Mouse (Mus musculus): ENCODE results near the gene Cyp21a1. TPM values are rescaled to one million over a fixed set of nuclear protein-coding genes. Genes with fewer than 3 reads are reported as not detected.
A peak's percentile ranks its signal among the peaks of the same experiment; 100 is the strongest.
"Not testable (repeated sequence)": the region's sequence is repeated elsewhere in the genome, so short reads cannot be mapped to it uniquely, and the experiment has no call there.

Cyp21a1 gene
- polyA plus RNA-seq, 2 experiments, result not detected

- under 1% methylated on average over 40 of the region's 40 CpGs for WGBS (ENCODE audit: insufficient replicate concordance)
- Histone ChIP-seq H3K4me1 (replicated peaks; ENCODE audit: control insufficient read depth in 2 of 2, insufficient read depth in 2 of 2, low read length in 1 of 2) (peaks cover 11 to 16% of the 10 kb centered on the region in 2 experiments), H3K9ac (replicated peaks) (peak within 1 kb of the TSS; percentile 90), H3K4me3 (ENCODE audit: insufficient read depth in 1 of 2, low read depth in 2 of 2, low read length in 2 of 2) (peak within 1 kb of the TSS; percentile 70 to 75), H3K27me3 (ENCODE audit: control insufficient read depth, insufficient read depth, low read length) (no peaks in the 10 kb centered on the region), H3K9me3 (ENCODE audit: control insufficient read depth, low read length) (no peaks in the 10 kb centered on the region), H3K27ac (peak within 1 kb of the TSS; percentile 81), H3K36me3 (replicated peaks; ENCODE audit: control insufficient read depth, insufficient read depth, low read depth) (peaks cover 19% of the 10 kb centered on the region), H3K4me2 (ENCODE audit: low read depth) (peak within 1 kb of the TSS; percentile 99)
- ATAC-seq (ENCODE audit: insufficient read depth) (peak; percentile 93), DNase-seq (ENCODE audit: low read depth in 3 of 3, low spot score in 3 of 3) (peak; percentile 91 to 92 (median 91))
- TF ChIP-seq EP300 (IDR thresholded peaks at IDR 0.05; ENCODE audit: low read depth) (no peak), CTCF (IDR thresholded peaks at IDR 0.05; ENCODE audit: low read depth) (no peak)
These were observed 32.5 kb upstream of the Cyp21a1 start, which contains the start of the genes Stk19 and Dxo for GRCm38 (mm10) chr17:34836856-34837221. Gene Stk19, minus strand, starts transcription at chr17:34836945. Gene Dxo, plus strand, starts transcription at chr17:34837019.

GRCm38 (mm10) chr17:34836155-34836855 is 31.9 kb upstream of the Cyp21a1 start:
- Histone ChIP-seq H3K9me3 (ENCODE audit: control insufficient read depth, low read length) (no peaks in the 10 kb centered on the region), H3K4me2 (ENCODE audit: low read depth) (peak overlapping the region; percentile 99), H3K27me3 (ENCODE audit: control insufficient read depth, insufficient read depth, low read length) (no peaks in the 10 kb centered on the region), H3K4me1 (replicated peaks; ENCODE audit: control insufficient read depth in 2 of 2, insufficient read depth in 2 of 2, low read length in 1 of 2) (peaks cover 11 to 13% of the 10 kb centered on the region in 2 experiments), H3K4me3 (ENCODE audit: insufficient read depth in 1 of 2, low read depth in 2 of 2, low read length in 2 of 2) (peak overlapping the region; percentile 70 to 75), H3K36me3 (replicated peaks; ENCODE audit: control insufficient read depth, insufficient read depth, low read depth) (peaks cover 19% of the 10 kb centered on the region), H3K27ac (peak overlapping the region; percentile 58), H3K9ac (replicated peaks) (peak overlapping the region; percentile 70)
- TF ChIP-seq EP300 (IDR thresholded peaks at IDR 0.05; ENCODE audit: low read depth) (no peak), CTCF (IDR thresholded peaks at IDR 0.05; ENCODE audit: low read depth) (no peak)
- DNase-seq (ENCODE audit: low read depth in 3 of 3, low spot score in 3 of 3) (peak in 1 of 3 experiments; percentile 68), ATAC-seq (ENCODE audit: insufficient read depth) (peak; percentile 82)
- WGBS (ENCODE audit: insufficient replicate concordance), result 5% methylated on average over 48 of the region's 48 CpGs

GRCm38 (mm10) chr17:34830776-34831175 is 26.4 kb upstream of the Cyp21a1 start:
- ATAC-seq (ENCODE audit: insufficient read depth); DNase-seq (ENCODE audit: low read depth in 3 of 3, low spot score in 3 of 3): not testable (repeated sequence)

GRCm38 (mm10) chr17:34814818-34815370 is 10.5 kb upstream of the Cyp21a1 start:
- no peaks in the 10 kb centered on the region for H3K36me3 ChIP-seq (replicated peaks; ENCODE audit: control insufficient read depth, insufficient read depth, low read depth)
- H3K27me3 ChIP-seq (ENCODE audit: control insufficient read depth, insufficient read depth, low read length), result no peaks in the 10 kb centered on the region
- H3K27ac ChIP-seq, result no peak overlapping the region
- H3K4me2 ChIP-seq (ENCODE audit: low read depth), result no peak overlapping the region
- ATAC-seq (ENCODE audit: insufficient read depth), result no peak
- DNase-seq (ENCODE audit: low read depth in 3 of 3, low spot score in 3 of 3), result no peak
- TF ChIP-seq CTCF (IDR thresholded peaks at IDR 0.05; ENCODE audit: low read depth) (no peak), EP300 (IDR thresholded peaks at IDR 0.05; ENCODE audit: low read depth) (no peak)
- H3K9ac ChIP-seq (replicated peaks), result no peak overlapping the region
- H3K4me1 ChIP-seq (replicated peaks; ENCODE audit: control insufficient read depth in 2 of 2, insufficient read depth in 2 of 2, low read length in 1 of 2), result no peaks in the 10 kb centered on the region
- WGBS (ENCODE audit: insufficient replicate concordance), result 52% methylated on average over 7 of the region's 7 CpGs
- no peaks in the 10 kb centered on the region for H3K9me3 ChIP-seq (ENCODE audit: control insufficient read depth, low read length)
- no peak overlapping the region for H3K4me3 ChIP-seq (ENCODE audit: insufficient read depth in 1 of 2, low read depth in 2 of 2, low read length in 2 of 2)

More at GRCm38 (mm10) chr17:34830776-34831175, 26.4 kb upstream of the Cyp21a1 start:
- not testable (repeated sequence) for H3K4me3 ChIP-seq (ENCODE audit: insufficient read depth in 1 of 2, low read depth in 2 of 2, low read length in 2 of 2); H3K27ac ChIP-seq; H3K4me2 ChIP-seq (ENCODE audit: low read depth); H3K36me3 ChIP-seq (replicated peaks; ENCODE audit: control insufficient read depth, insufficient read depth, low read depth); H3K9ac ChIP-seq (replicated peaks); H3K27me3 ChIP-seq (ENCODE audit: control insufficient read depth, insufficient read depth, low read length); H3K9me3 ChIP-seq (ENCODE audit: control insufficient read depth, low read length); H3K4me1 ChIP-seq (replicated peaks; ENCODE audit: control insufficient read depth in 2 of 2, insufficient read depth in 2 of 2, low read length in 1 of 2)
- 72% methylated on average over 1 of the region's 1 CpGs for WGBS (ENCODE audit: insufficient replicate concordance)

- not testable (repeated sequence) for H3K4me3 ChIP-seq (ENCODE audit: insufficient read depth in 1 of 2, low read depth in 2 of 2, low read length in 2 of 2); H3K4me2 ChIP-seq (ENCODE audit: low read depth); H3K36me3 ChIP-seq (replicated peaks; ENCODE audit: control insufficient read depth, insufficient read depth, low read depth); ATAC-seq (ENCODE audit: insufficient read depth); H3K9me3 ChIP-seq (ENCODE audit: control insufficient read depth, low read length); H3K27ac ChIP-seq; H3K4me1 ChIP-seq (replicated peaks; ENCODE audit: control insufficient read depth in 2 of 2, insufficient read depth in 2 of 2, low read length in 1 of 2); H3K9ac ChIP-seq (replicated peaks); H3K27me3 ChIP-seq (ENCODE audit: control insufficient read depth, insufficient read depth, low read length); DNase-seq (ENCODE audit: low read depth in 3 of 3, low spot score in 3 of 3)
- peak; percentile 89 for TF ChIP-seq CTCF (IDR thresholded peaks at IDR 0.05; ENCODE audit: low read depth)
- WGBS (ENCODE audit: insufficient replicate concordance), result 52% methylated on average over 12 of the region's 12 CpGs
These were observed 9.4 kb upstream of the Cyp21a1 start for GRCm38 (mm10) chr17:34813747-34814146.

Measured in liver, embryonic 14.5 days (tissue).